Mouse (Mus musculus): ENCODE measurements around the gene Gm8126.
"Not testable (repeated sequence)": the region's sequence is repeated elsewhere in the genome, so short reads cannot be mapped to it uniquely, and the experiment has no call there.

DNA sequence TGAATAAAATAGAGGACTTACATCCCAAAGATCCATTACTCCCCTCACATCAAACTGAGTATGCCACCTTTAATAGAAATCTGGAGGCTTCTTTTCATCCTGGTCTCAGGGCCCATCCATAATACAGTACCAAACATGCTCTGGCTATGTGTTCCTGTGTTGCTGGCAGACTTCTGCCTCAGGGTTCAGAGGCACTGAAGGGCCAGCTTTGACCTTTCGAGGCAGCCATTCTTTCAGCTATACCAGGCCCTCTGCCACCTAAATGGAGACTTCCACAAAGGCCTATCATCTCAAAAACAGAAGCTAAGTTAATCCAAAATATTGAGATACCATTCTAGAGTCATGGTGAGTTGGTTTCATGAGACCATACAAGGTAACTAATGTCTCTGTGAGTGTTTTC, 1.9 kb upstream of the Gm8126 start:
- not testable (repeated sequence) for TF ChIP-seq POLR2A (IDR thresholded peaks at IDR 0.05; ENCODE audit: extremely low read depth, insufficient read depth, low read length); CTCF (IDR thresholded peaks at IDR 0.05; ENCODE audit: low read depth, low read length)

Measured in liver, adult 2 months (tissue).